ENCODE assay signal across 9 mouse cellular contexts in the genomic region with DNA sequence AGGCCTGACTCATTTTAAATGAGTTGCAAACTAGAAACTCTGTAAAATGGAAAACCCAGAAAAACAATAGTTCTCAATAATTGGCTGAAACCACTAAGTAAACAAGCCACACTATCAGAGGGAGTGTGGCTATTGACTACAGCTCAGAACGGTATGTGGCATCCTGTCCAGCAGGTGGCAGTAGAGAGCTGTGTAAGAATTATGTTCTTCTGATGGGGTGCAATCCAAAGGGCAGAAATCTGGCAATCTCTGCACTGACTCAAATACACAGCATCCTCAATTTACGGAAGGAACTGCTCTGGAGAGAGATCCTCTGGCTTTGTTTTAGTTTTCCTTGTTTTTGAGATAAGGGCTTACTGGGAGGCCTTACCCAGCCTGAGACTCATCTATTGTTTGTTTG. TPM values are rescaled to one million over a fixed set of nuclear protein-coding genes. Genes with fewer than 3 reads are reported as not detected.
A peak's percentile ranks its signal among the peaks of the same experiment; 100 is the strongest.
DNase-seq lines count a peak whose midpoint lies in the region; ATAC-seq and TF ChIP-seq lines count a peak whose summit lies in the region.
"Had no signal": no experiment of that assay in that cellular context is flagged by ENCODE, and none has a peak within 500 bp of the region (broad histone marks: within the 10 kb centered on the region; RNA-seq: fewer than 3 reads in every experiment).

No protein-coding gene starts in this region.

- DNase-seq in midbrain, embryonic 10.5 days (ENCODE audit: low spot score), result peak; percentile 80
- peak; percentile 71 for DNase-seq in gastrocnemius, postnatal 25 days
- DNase-seq in kidney, adult 18-20 months, result peak; percentile 86
- DNase-seq in limb, embryonic 10.5 days (ENCODE audit: low spot score), result peak; percentile 88

- no peak for TF ChIP-seq POLR2A in myocyte (IDR thresholded peaks at IDR 0.05; ENCODE audit: insufficient read length, low read depth)

- no peak overlapping the region for H3K4me2 ChIP-seq in midbrain, embryonic 16.5 days (ENCODE audit: low read length)
- H3K4me2 ChIP-seq in myocyte (ENCODE audit: low read depth), result no peak overlapping the region
- no peak overlapping the region for H3K4me2 ChIP-seq in stomach, embryonic 15.5 days
- H3K4me2 ChIP-seq: embryonic facial prominence, embryonic 13.5 days had no signal

- no peaks in the 10 kb centered on the region for H3K4me1 ChIP-seq in midbrain, embryonic 10.5 days
- no peaks in the 10 kb centered on the region for H3K4me1 ChIP-seq in midbrain, embryonic 16.5 days (ENCODE audit: control insufficient read depth, insufficient read depth, low read length)
- 0 out of 2 replicates have a peak, but pooled peaks cover 4% of the 10 kb centered on the region for H3K4me1 ChIP-seq in limb, embryonic 10.5 days
- no peaks in the 10 kb centered on the region for H3K4me1 ChIP-seq in stomach, embryonic 15.5 days
- H3K4me1 ChIP-seq: embryonic facial prominence, embryonic 13.5 days had no signal

- H3K79me2 ChIP-seq in myocyte (ENCODE audit: control insufficient read depth, insufficient read depth), result no peaks in the 10 kb centered on the region

- H3K27ac ChIP-seq in midbrain, embryonic 10.5 days (replicated peaks), result no peak overlapping the region
- H3K27ac ChIP-seq in midbrain, embryonic 16.5 days (ENCODE audit: low read length), result no peak overlapping the region
- H3K27ac ChIP-seq in limb, embryonic 10.5 days, result no peak overlapping the region
- no peak overlapping the region for H3K27ac ChIP-seq in stomach, embryonic 15.5 days
- H3K27ac ChIP-seq: embryonic facial prominence, embryonic 13.5 days had no signal

- no peaks in the 10 kb centered on the region for H3K27me3 ChIP-seq in midbrain, embryonic 10.5 days (ENCODE audit: low read depth, poor library complexity, severe bottlenecking)
- no peaks in the 10 kb centered on the region for H3K27me3 ChIP-seq in midbrain, embryonic 16.5 days (ENCODE audit: control insufficient read depth, insufficient read depth, low read depth, low read length)
- no peaks in the 10 kb centered on the region for H3K27me3 ChIP-seq in limb, embryonic 10.5 days (ENCODE audit: low read depth, poor library complexity, severe bottlenecking)
- no peaks in the 10 kb centered on the region for H3K27me3 ChIP-seq in myocyte (ENCODE audit: control insufficient read depth, insufficient read depth, insufficient read length)
- H3K27me3 ChIP-seq in stomach, embryonic 15.5 days (replicated peaks), result no peaks in the 10 kb centered on the region
- H3K27me3 ChIP-seq: embryonic facial prominence, embryonic 13.5 days had no signal

- H3K9me3 ChIP-seq in midbrain, embryonic 10.5 days (replicated peaks), result no peaks in the 10 kb centered on the region
- no peaks in the 10 kb centered on the region for H3K9me3 ChIP-seq in midbrain, embryonic 16.5 days (replicated peaks; ENCODE audit: control insufficient read depth, low read length, poor library complexity, severe bottlenecking)
- H3K9me3 ChIP-seq in limb, embryonic 10.5 days (replicated peaks), result no peaks in the 10 kb centered on the region
- H3K9me3 ChIP-seq in stomach, embryonic 15.5 days, result no peaks in the 10 kb centered on the region
- H3K9me3 ChIP-seq: embryonic facial prominence, embryonic 13.5 days had no signal

- 7% methylated on average over 2 of the region's 2 CpGs for WGBS in midbrain, embryonic 10.5 days
- 4% methylated on average over 2 of the region's 2 CpGs for WGBS in midbrain, embryonic 16.5 days
- 15% methylated on average over 2 of the region's 2 CpGs for WGBS in limb, embryonic 10.5 days
- WGBS in stomach, embryonic 15.5 days, result 1% methylated on average over 2 of the region's 2 CpGs

- H3K36me3 ChIP-seq in midbrain, embryonic 10.5 days, result no peaks in the 10 kb centered on the region
- H3K36me3 ChIP-seq in midbrain, embryonic 16.5 days (ENCODE audit: control insufficient read depth, insufficient read depth, low read length), result no peaks in the 10 kb centered on the region
- H3K36me3 ChIP-seq in limb, embryonic 10.5 days, result no peaks in the 10 kb centered on the region
- H3K36me3 ChIP-seq in myocyte (ENCODE audit: control insufficient read depth, insufficient read depth), result no peaks in the 10 kb centered on the region
- H3K36me3 ChIP-seq in stomach, embryonic 15.5 days, result no peaks in the 10 kb centered on the region
- H3K36me3 ChIP-seq: embryonic facial prominence, embryonic 13.5 days had no signal

- H3K4me3 ChIP-seq in midbrain, embryonic 10.5 days, result no peak overlapping the region
- H3K4me3 ChIP-seq in midbrain, embryonic 16.5 days (ENCODE audit: low read depth, low read length), result no peak overlapping the region
- no peak overlapping the region for H3K4me3 ChIP-seq in limb, embryonic 10.5 days
- H3K4me3 ChIP-seq in myocyte, result no peak overlapping the region
- H3K4me3 ChIP-seq in stomach, embryonic 15.5 days (replicated peaks), result no peak overlapping the region
- H3K4me3 ChIP-seq: embryonic facial prominence, embryonic 13.5 days had no signal

- ATAC-seq in midbrain, embryonic 16.5 days, result no peak; the same call in 1 of the 2 replicates
- ATAC-seq in common myeloid progenitor, adult 5-6 weeks (replicated peaks; ENCODE audit: low read depth, poor library complexity, severe bottlenecking), result peak; percentile 97
- peak; percentile 27; the same call in 1 of the 2 replicates for ATAC-seq in stomach, embryonic 15.5 days (ENCODE audit: insufficient read depth, low FRiP score, low read depth)

- H3ac ChIP-seq in myocyte (ENCODE audit: control insufficient read depth, insufficient read length), result no peak overlapping the region

- H3K9ac ChIP-seq in midbrain, embryonic 16.5 days (ENCODE audit: low read depth, low read length), result no peak overlapping the region
- no peak overlapping the region for H3K9ac ChIP-seq in stomach, embryonic 15.5 days
- H3K9ac ChIP-seq: embryonic facial prominence, embryonic 13.5 days had no signal

TF ChIP-seq in myocyte, 11 proteins besides CTCF, POLR2A, EP300 and RAD21:
- TF ChIP-seq CEBPB (IDR thresholded peaks at IDR 0.05; ENCODE audit: insufficient read depth, poor library complexity, severe bottlenecking), result 0 out of 2 replicates have a peak, but pooled peaks have one; percentile 12
- TF ChIP-seq REST (IDR thresholded peaks at IDR 0.05; ENCODE audit: insufficient read depth, insufficient read length), result no peak

RNA-seq across cellular contexts. Expression of a gene that starts 15.9 kb away (rescaled TPM):
- 0.38 and 0.40 TPM in 2 replicates for polyA plus RNA-seq in midbrain, embryonic 10.5 days (2016; fragmentation: Nextera tagmentation; extraction: Ambion mirVana)
- polyA plus RNA-seq in midbrain, embryonic 16.5 days (2015; fragmentation: Nextera tagmentation; extraction: Ambion mirVana), result 0.56 and 0.78 TPM in 2 replicates
- total RNA-seq in common myeloid progenitor, adult 5-6 weeks (2017), result 0.09 and 1.1 TPM in 2 replicates
- total RNA-seq in gastrocnemius, postnatal 25 days (2021), result under 1 TPM; 0.11 to 0.15 TPM
- 0.50 and 0.60 TPM in 2 replicates for polyA plus RNA-seq in limb, embryonic 10.5 days (2016; fragmentation: Nextera tagmentation; extraction: Ambion mirVana)
- polyA plus RNA-seq in myocyte (2012; fragmentation: generic; extraction: Trizol), result 0.32 TPM
- polyA plus RNA-seq in stomach, embryonic 15.5 days (2015; fragmentation: Nextera tagmentation; extraction: Ambion mirVana), result 0.52 and 0.65 TPM in 2 replicates

RNA-seq across cellular contexts. Expression of a gene that starts 59.2 kb away (rescaled TPM):
- polyA plus RNA-seq in midbrain, embryonic 10.5 days (2016; fragmentation: Nextera tagmentation; extraction: Ambion mirVana), result 12.6 and 14.3 TPM in 2 replicates
- 36.7 and 43.8 TPM in 2 replicates for polyA plus RNA-seq in midbrain, embryonic 16.5 days (2015; fragmentation: Nextera tagmentation; extraction: Ambion mirVana)
- 0.69 and 1.7 TPM in 2 replicates for total RNA-seq in common myeloid progenitor, adult 5-6 weeks (2017)
- under 1 TPM; 0.48 to 0.67 TPM for total RNA-seq in gastrocnemius, postnatal 25 days (2021)
- polyA plus RNA-seq in limb, embryonic 10.5 days (2016; fragmentation: Nextera tagmentation; extraction: Ambion mirVana), result 10.9 and 14.0 TPM in 2 replicates
- polyA plus RNA-seq in myocyte (2012; fragmentation: generic; extraction: Trizol), result 1.9 TPM
- 4.0 and 5.7 TPM in 2 replicates for polyA plus RNA-seq in stomach, embryonic 15.5 days (2015; fragmentation: Nextera tagmentation; extraction: Ambion mirVana)
